Mouse (Mus musculus): ENCODE measurements around the gene H1foo. TPM values are rescaled to one million over a fixed set of nuclear protein-coding genes. Genes with fewer than 3 reads are reported as not detected.

H1foo gene
- polyA plus RNA-seq (2014; fragmentation: Illumina TruSeq; extraction: RNeasy Lipid Tissue Mini Kit (QIAGEN cat#74804); ENCODE audit: low read depth, low replicate concordance) = not detected

GRCm38 (mm10) chr6:115944638-115945037 is at the start of gene H1foo:
TSS of gene H1foo (plus strand) at chr6:115944938.

GRCm38 (mm10) chr6:115931639-115932038 is 13.1 kb upstream of the H1foo start, which contains the start of gene Rho:
TSS of gene Rho (plus strand) at chr6:115931748.

GRCm38 (mm10) chr6:115994877-115995520 is 50.3 kb downstream of the H1foo start, which contains the start of gene Plxnd1:
TSS of gene Plxnd1 (minus strand) at chr6:115995005.

Other genes with a start within 250 kb of the H1foo start
- gene Tmem40, start 182.5 kb upstream of the H1foo start, polyA plus RNA-seq (2014; fragmentation: Illumina TruSeq; extraction: RNeasy Lipid Tissue Mini Kit (QIAGEN cat#74804); ENCODE audit: low read depth, low replicate concordance) = not detected
- 0.11 TPM for gene Cand2, start 170.4 kb upstream of the H1foo start, polyA plus RNA-seq (2014; fragmentation: Illumina TruSeq; extraction: RNeasy Lipid Tissue Mini Kit (QIAGEN cat#74804); ENCODE audit: low read depth, low replicate concordance)
- 153 TPM for gene Rpl32, start 136.2 kb upstream of the H1foo start, polyA plus RNA-seq (2014; fragmentation: Illumina TruSeq; extraction: RNeasy Lipid Tissue Mini Kit (QIAGEN cat#74804); ENCODE audit: low read depth, low replicate concordance)
- not detected for gene Efcab12, start 106.5 kb upstream of the H1foo start, polyA plus RNA-seq (2014; fragmentation: Illumina TruSeq; extraction: RNeasy Lipid Tissue Mini Kit (QIAGEN cat#74804); ENCODE audit: low read depth, low replicate concordance)
- 1.2 TPM for gene Mbd4, start 91.6 kb upstream of the H1foo start, polyA plus RNA-seq (2014; fragmentation: Illumina TruSeq; extraction: RNeasy Lipid Tissue Mini Kit (QIAGEN cat#74804); ENCODE audit: low read depth, low replicate concordance)
- 0.79 TPM for gene Ift122, start 91.5 kb upstream of the H1foo start, polyA plus RNA-seq (2014; fragmentation: Illumina TruSeq; extraction: RNeasy Lipid Tissue Mini Kit (QIAGEN cat#74804); ENCODE audit: low read depth, low replicate concordance)
- gene Rho, start 13.2 kb upstream of the H1foo start, polyA plus RNA-seq (2014; fragmentation: Illumina TruSeq; extraction: RNeasy Lipid Tissue Mini Kit (QIAGEN cat#74804); ENCODE audit: low read depth, low replicate concordance) = not detected
- gene Plxnd1, start 50.1 kb downstream of the H1foo start, polyA plus RNA-seq (2014; fragmentation: Illumina TruSeq; extraction: RNeasy Lipid Tissue Mini Kit (QIAGEN cat#74804); ENCODE audit: low read depth, low replicate concordance) = 11.1 TPM
- 14.9 TPM for gene Tmcc1, start 248.5 kb downstream of the H1foo start, polyA plus RNA-seq (2014; fragmentation: Illumina TruSeq; extraction: RNeasy Lipid Tissue Mini Kit (QIAGEN cat#74804); ENCODE audit: low read depth, low replicate concordance)

All from liver, adult 10 weeks (tissue).